Mouse (Mus musculus): Measurements from ENCODE around the gene Kdm4b. TPM values are rescaled to one million over a fixed set of nuclear protein-coding genes. Genes with fewer than 3 reads are reported as not detected.

The Kdm4b gene
- polyA plus RNA-seq, 1 experiment from 2014 or later, result 13.5 TPM

DNA sequence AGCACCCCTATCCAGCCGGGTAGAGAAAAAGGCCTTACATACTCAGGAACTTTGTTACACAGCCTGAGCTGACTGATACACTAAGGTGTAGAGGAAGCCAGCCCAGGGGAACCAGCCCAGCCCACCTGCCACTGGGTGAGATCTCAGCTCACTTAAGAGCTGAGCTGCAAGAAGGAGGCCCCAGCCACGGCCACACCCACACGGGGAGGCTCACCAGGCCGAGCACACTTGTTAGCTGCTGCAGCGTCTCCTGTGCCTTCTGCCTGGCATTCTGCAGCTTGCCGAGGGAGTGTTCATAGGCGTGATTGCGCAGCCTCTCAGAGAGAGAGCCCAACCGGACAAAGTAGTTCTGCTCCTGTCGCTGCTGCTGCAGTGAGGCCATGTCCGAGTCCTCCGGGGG is 44.7 kb upstream of the Kdm4b start:
- DNase-seq (ENCODE audit: low spot score), result peak; percentile 22
- Histone ChIP-seq H3K27me3 (ENCODE audit: control insufficient read depth, insufficient read depth, low read length) (no peaks in the 10 kb centered on the region), H3K9ac (ENCODE audit: low read length) (no peak overlapping the region), H3K4me2 (replicated peaks; ENCODE audit: low read depth) (no peak overlapping the region), H3K4me3 (ENCODE audit: low read depth, low read length) (no peak overlapping the region), H3K4me1 (replicated peaks; ENCODE audit: control insufficient read depth, insufficient read depth) (no peaks in the 10 kb centered on the region), H3K36me3 (ENCODE audit: control insufficient read depth, insufficient read depth, low read length) (peaks cover 37% of the 10 kb centered on the region), H3K27ac (replicated peaks) (no peak overlapping the region), H3K9me3 (ENCODE audit: control insufficient read depth, low read length) (no peaks in the 10 kb centered on the region)
- 81% methylated on average over 12 of the region's 12 CpGs for WGBS
- TF ChIP-seq CTCF (IDR thresholded peaks at IDR 0.05; ENCODE audit: low read depth) (no peak), EP300 (optimal IDR thresholded peaks at IDR 0.05) (no peak)
- no peak for ATAC-seq (ENCODE audit: low FRiP score, low TSS enrichment)

DNA sequence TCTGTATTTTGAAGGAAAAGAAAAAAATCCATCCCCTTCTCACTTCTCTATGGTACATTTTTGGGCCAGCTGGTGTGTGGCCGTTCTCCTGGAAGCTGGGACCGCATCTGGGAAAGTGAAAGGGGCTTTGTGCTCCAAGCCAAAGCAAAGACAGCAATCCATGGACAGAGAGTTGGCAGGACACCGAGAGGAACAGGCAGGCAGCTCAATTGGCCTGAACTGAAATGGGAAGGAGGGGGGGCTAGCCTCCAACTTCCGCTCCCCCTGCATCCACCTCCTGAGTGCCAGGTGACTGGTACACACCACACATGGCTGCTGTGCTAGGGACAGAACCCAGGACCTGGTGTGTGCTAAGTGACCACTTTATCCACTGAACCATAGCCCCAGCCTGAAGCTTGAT is 43.1 kb upstream of the Kdm4b start:
- H3K9ac ChIP-seq (ENCODE audit: low read length), result no peak overlapping the region
- H3K4me2 ChIP-seq (replicated peaks; ENCODE audit: low read depth), result no peak overlapping the region
- H3K9me3 ChIP-seq (ENCODE audit: control insufficient read depth, low read length), result no peaks in the 10 kb centered on the region
- DNase-seq (ENCODE audit: low spot score) (peak; percentile 14), ATAC-seq (ENCODE audit: low FRiP score, low TSS enrichment) (no peak)
- TF ChIP-seq EP300 (optimal IDR thresholded peaks at IDR 0.05), result no peak
- no peak for TF ChIP-seq CTCF (IDR thresholded peaks at IDR 0.05; ENCODE audit: low read depth)
- peaks cover 39% of the 10 kb centered on the region for H3K36me3 ChIP-seq (ENCODE audit: control insufficient read depth, insufficient read depth, low read length)
- no peak overlapping the region for H3K27ac ChIP-seq (replicated peaks)
- no peaks in the 10 kb centered on the region for H3K27me3 ChIP-seq (ENCODE audit: control insufficient read depth, insufficient read depth, low read length)
- no peak overlapping the region for H3K4me3 ChIP-seq (ENCODE audit: low read depth, low read length)
- H3K4me1 ChIP-seq (replicated peaks; ENCODE audit: control insufficient read depth, insufficient read depth), result peaks cover 2% of the 10 kb centered on the region; the same call in 1 of the 2 replicates
- WGBS, result 87% methylated on average over 4 of the region's 4 CpGs

- ATAC-seq (ENCODE audit: low FRiP score, low TSS enrichment) (no peak), DNase-seq (ENCODE audit: low spot score) (no peak)
- H3K9me3 ChIP-seq (ENCODE audit: control insufficient read depth, low read length), result no peaks in the 10 kb centered on the region
- no peaks in the 10 kb centered on the region for H3K27me3 ChIP-seq (ENCODE audit: control insufficient read depth, insufficient read depth, low read length)
- no peak overlapping the region for H3K4me3 ChIP-seq (ENCODE audit: low read depth, low read length)
- H3K27ac ChIP-seq (replicated peaks), result no peak overlapping the region
- H3K4me1 ChIP-seq (replicated peaks; ENCODE audit: control insufficient read depth, insufficient read depth), result peaks cover 2% of the 10 kb centered on the region; the same call in 1 of the 2 replicates
- TF ChIP-seq CTCF (IDR thresholded peaks at IDR 0.05; ENCODE audit: low read depth), result no peak
- no peak overlapping the region for H3K4me2 ChIP-seq (replicated peaks; ENCODE audit: low read depth)
- no peak overlapping the region for H3K9ac ChIP-seq (ENCODE audit: low read length)
- H3K36me3 ChIP-seq (ENCODE audit: control insufficient read depth, insufficient read depth, low read length), result peaks cover 39% of the 10 kb centered on the region
- WGBS, result 93% methylated on average over 8 of the region's 8 CpGs
Measured at GRCm38 (mm10) chr17:56283316-56283715, 42.5 kb upstream of the Kdm4b start.

DNA sequence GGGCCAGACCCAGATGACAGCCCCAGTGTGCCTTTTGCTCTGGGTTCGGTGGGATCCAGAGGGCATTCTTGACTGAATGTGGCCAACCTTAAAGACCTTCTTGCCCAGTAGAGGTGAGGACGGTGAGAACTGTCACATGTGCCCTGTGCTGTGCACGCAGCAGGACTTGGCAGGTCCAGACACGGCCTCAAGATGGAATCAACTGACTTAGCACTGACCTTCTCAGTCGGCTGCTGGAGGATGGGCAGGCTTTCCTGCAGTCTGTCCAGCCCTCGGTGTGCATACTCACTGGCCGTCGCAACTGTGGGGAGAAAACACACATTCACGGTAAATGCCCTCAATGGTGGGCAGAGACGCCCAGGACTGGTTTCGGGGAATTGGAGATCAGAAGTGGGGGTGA is 39.9 kb upstream of the Kdm4b start:
- Histone ChIP-seq H3K4me1 (replicated peaks; ENCODE audit: control insufficient read depth, insufficient read depth) (peaks cover 4% of the 10 kb centered on the region; the same call in 1 of the 2 replicates), H3K4me2 (replicated peaks; ENCODE audit: low read depth) (no peak overlapping the region), H3K4me3 (ENCODE audit: low read depth, low read length) (no peak overlapping the region), H3K36me3 (ENCODE audit: control insufficient read depth, insufficient read depth, low read length) (peaks cover 34% of the 10 kb centered on the region), H3K27me3 (ENCODE audit: control insufficient read depth, insufficient read depth, low read length) (no peaks in the 10 kb centered on the region), H3K27ac (replicated peaks) (no peak overlapping the region), H3K9me3 (ENCODE audit: control insufficient read depth, low read length) (no peaks in the 10 kb centered on the region), H3K9ac (ENCODE audit: low read length) (no peak overlapping the region)
- WGBS, result 92% methylated on average over 11 of the region's 11 CpGs
- TF ChIP-seq CTCF (IDR thresholded peaks at IDR 0.05; ENCODE audit: low read depth), result no peak
- TF ChIP-seq EP300 (optimal IDR thresholded peaks at IDR 0.05), result no peak
- ATAC-seq (ENCODE audit: low FRiP score, low TSS enrichment), result no peak
- no peak for DNase-seq (ENCODE audit: low spot score)

GRCm38 (mm10) chr17:56287830-56288229 is 38.0 kb upstream of the Kdm4b start:
- Histone ChIP-seq H3K4me3 (ENCODE audit: low read depth, low read length) (0 out of 2 replicates have a peak overlapping the region, but pooled peaks have one; percentile 4), H3K4me2 (replicated peaks; ENCODE audit: low read depth) (peak overlapping the region; percentile 75; the same call in 1 of the 2 replicates), H3K9me3 (ENCODE audit: control insufficient read depth, low read length) (no peaks in the 10 kb centered on the region), H3K9ac (ENCODE audit: low read length) (peak overlapping the region; percentile 55; the same call in 1 of the 2 replicates), H3K4me1 (replicated peaks; ENCODE audit: control insufficient read depth, insufficient read depth) (peaks cover 6% of the 10 kb centered on the region; the same call in 1 of the 2 replicates), H3K27ac (replicated peaks) (peak overlapping the region; percentile 94), H3K36me3 (ENCODE audit: control insufficient read depth, insufficient read depth, low read length) (peaks cover 26% of the 10 kb centered on the region), H3K27me3 (ENCODE audit: control insufficient read depth, insufficient read depth, low read length) (no peaks in the 10 kb centered on the region)
- TF ChIP-seq CTCF (IDR thresholded peaks at IDR 0.05; ENCODE audit: low read depth) (no peak), EP300 (optimal IDR thresholded peaks at IDR 0.05) (no peak)
- ATAC-seq (ENCODE audit: low FRiP score, low TSS enrichment) (peak; percentile 13), DNase-seq (ENCODE audit: low spot score) (peak; percentile 90)
- WGBS, result 48% methylated on average over 3 of the region's 3 CpGs

GRCm38 (mm10) chr17:56288866-56289265 is 37.0 kb upstream of the Kdm4b start:
- peak overlapping the region; percentile 75 for H3K4me2 ChIP-seq (replicated peaks; ENCODE audit: low read depth)
- peak overlapping the region; percentile 59 for H3K4me3 ChIP-seq (ENCODE audit: low read depth, low read length)
- 27% methylated on average over 3 of the region's 3 CpGs for WGBS
- peaks cover 6% of the 10 kb centered on the region; the same call in 1 of the 2 replicates for H3K4me1 ChIP-seq (replicated peaks; ENCODE audit: control insufficient read depth, insufficient read depth)
- no peaks in the 10 kb centered on the region for H3K9me3 ChIP-seq (ENCODE audit: control insufficient read depth, low read length)
- DNase-seq (ENCODE audit: low spot score) (no peak), ATAC-seq (ENCODE audit: low FRiP score, low TSS enrichment) (no peak)
- peaks cover 19% of the 10 kb centered on the region for H3K36me3 ChIP-seq (ENCODE audit: control insufficient read depth, insufficient read depth, low read length)
- peak overlapping the region; percentile 68 for H3K9ac ChIP-seq (ENCODE audit: low read length)
- peak overlapping the region; percentile 94 for H3K27ac ChIP-seq (replicated peaks)
- no peak for TF ChIP-seq EP300 (optimal IDR thresholded peaks at IDR 0.05)
- TF ChIP-seq CTCF (IDR thresholded peaks at IDR 0.05; ENCODE audit: low read depth), result no peak
- no peaks in the 10 kb centered on the region for H3K27me3 ChIP-seq (ENCODE audit: control insufficient read depth, insufficient read depth, low read length)
